Comparison of ENCODE assay signal across 21 mouse cellular contexts in the genomic region with DNA sequence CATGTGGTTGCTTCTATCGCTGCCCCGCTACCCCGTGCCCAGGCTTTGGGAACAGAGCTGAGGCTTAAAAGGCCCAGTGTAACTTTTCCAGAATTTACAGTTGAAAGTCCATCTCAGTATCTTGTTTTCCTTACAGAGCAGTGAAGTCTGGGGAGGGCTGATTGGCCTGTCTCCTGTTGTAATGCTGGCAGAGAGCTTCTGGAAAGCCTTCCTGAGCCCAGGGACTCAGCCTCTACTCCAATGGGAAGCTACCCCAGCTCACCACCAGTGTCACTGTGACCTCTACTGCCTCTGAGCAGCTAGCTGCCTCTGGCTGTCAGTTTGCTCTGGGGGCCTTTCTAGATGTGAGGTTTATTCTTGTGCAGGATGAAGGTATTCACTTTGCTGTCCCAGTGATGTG.
A peak's percentile ranks its signal among the peaks of the same experiment; 100 is the strongest.
DNase-seq lines count a peak whose midpoint lies in the region.
"Had no signal": no experiment of that assay in that cellular context is flagged by ENCODE, and none has a peak within 500 bp of the region (broad histone marks: within the 10 kb centered on the region; RNA-seq: fewer than 3 reads in every experiment).

No protein-coding gene starts in this region.

- peaks cover 2% of the 10 kb centered on the region for H3K4me1 ChIP-seq in brown adipose tissue, adult 24 weeks (ENCODE audit: control insufficient read depth, insufficient read depth, insufficient read length, low read length)
- H3K4me1 ChIP-seq: intestine, embryonic 15.5 days had no signal

- intact Hi-C loops in heart, postnatal 25 days (cut with DNase I), result no loop called here

- H3K27ac ChIP-seq in brown adipose tissue, adult 24 weeks (replicated peaks; ENCODE audit: low read depth, low read length), result peak overlapping the region; percentile 86
- H3K27ac ChIP-seq: embryonic facial prominence, embryonic 15.5 days; forebrain, embryonic 10.5 days; heart, adult 2 months; heart, embryonic 15.5 days; hindbrain, embryonic 10.5 days; hindbrain, embryonic 14.5 days; intestine, embryonic 15.5 days had no signal

- peak; percentile 43 for DNase-seq in adrenal gland, postnatal 10 days
- DNase-seq in adrenal gland, adult 8-10 months, result no peak
- peak; percentile 80 for DNase-seq in heart, adult 11 months
- DNase-seq in heart, postnatal 25 days (ENCODE audit: low spot score), result no peak
- peak; percentile 7 for DNase-seq in ES-CJ7 (ENCODE audit: low read depth, low spot score)
- no peak for DNase-seq in urinary bladder, adult 18-20 months (ENCODE audit: low spot score in 2 of 2)
- DNase-seq: adrenal gland, postnatal 25 days; cerebellum, adult 11 months; cerebellum, adult 8-10 months; cerebellum, postnatal 14 days; embryo, embryonic 11 days; heart, adult 2 months; heart, postnatal 14 days had no signal

- peak overlapping the region; percentile 1; the same call in 1 of the 2 replicates for H3K4me3 ChIP-seq in brown adipose tissue, adult 24 weeks (ENCODE audit: insufficient read depth, low read depth, low read length)
- H3K4me3 ChIP-seq: embryonic facial prominence, embryonic 15.5 days; erythroblast, embryonic 14.5 days; forebrain, embryonic 10.5 days; heart, adult 2 months; heart, embryonic 15.5 days; hindbrain, embryonic 10.5 days; intestine, embryonic 15.5 days had no signal

Comparison
In these comparisons a context has a peak if more than half of its experiments do, and no peak if none do; other contexts are left out.
1. DNase-seq: peak in adrenal gland, postnatal 10 days (single experiment), heart, adult 11 months (single experiment) and ES-CJ7 (single experiment); none in adrenal gland, adult 8-10 months (single experiment), heart, postnatal 25 days (single experiment) and urinary bladder, adult 18-20 months (0 of 2).